ENCODE assay signal across 10 mouse cellular contexts in the genomic region with DNA sequence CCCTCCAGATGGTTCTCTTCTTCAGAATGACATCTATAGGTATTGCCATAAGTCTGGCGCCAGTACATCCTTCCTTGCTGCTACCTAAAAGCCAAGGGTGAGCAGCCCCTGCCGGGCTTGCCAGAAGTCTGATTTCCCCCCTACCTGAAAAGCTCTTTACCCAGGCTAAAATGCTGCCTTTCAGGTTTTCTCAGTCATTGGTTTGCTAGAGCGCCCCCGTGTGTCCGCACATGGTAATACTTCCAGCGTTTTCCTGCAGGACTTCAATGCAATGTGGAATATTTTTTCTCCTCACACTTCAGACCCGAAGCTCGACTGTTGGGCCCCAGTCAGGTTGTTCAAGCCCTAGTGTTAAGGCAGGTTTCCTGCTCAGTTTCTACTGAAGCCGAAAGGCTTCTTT. TPM values are rescaled to one million over a fixed set of nuclear protein-coding genes. Genes with fewer than 3 reads are reported as not detected.
DNase-seq lines count a peak whose midpoint lies in the region; ATAC-seq and TF ChIP-seq lines count a peak whose summit lies in the region.
"Had no signal": no experiment of that assay in that cellular context is flagged by ENCODE, and none has a peak within 500 bp of the region (broad histone marks: within the 10 kb centered on the region; RNA-seq: fewer than 3 reads in every experiment).

No protein-coding gene starts in this region.

- no peaks in the 10 kb centered on the region for H3K4me1 ChIP-seq in forebrain, embryonic 14.5 days (ENCODE audit: control insufficient read depth, insufficient read depth, low read length)
- H3K4me1 ChIP-seq in forebrain, embryonic 15.5 days, result no peaks in the 10 kb centered on the region
- no peaks in the 10 kb centered on the region for H3K4me1 ChIP-seq in bone marrow, adult 2 months (ENCODE audit: control insufficient read depth, insufficient read depth, low read length)
- H3K4me1 ChIP-seq: neural tube, embryonic 13.5 days had no signal

- no peak overlapping the region for H3K4me3 ChIP-seq in forebrain, embryonic 14.5 days (ENCODE audit: low read depth, low read length)
- no peak overlapping the region for H3K4me3 ChIP-seq in forebrain, embryonic 15.5 days
- no peak overlapping the region for H3K4me3 ChIP-seq in bone marrow, adult 2 months (replicated peaks; ENCODE audit: control insufficient read depth, low read depth, low read length)
- H3K4me3 ChIP-seq: neural tube, embryonic 13.5 days had no signal

- no peaks in the 10 kb centered on the region; the same call in 1 of the 2 replicates for H3K27me3 ChIP-seq in forebrain, embryonic 14.5 days (replicated peaks; ENCODE audit: control insufficient read depth, insufficient read depth, low read length)
- peaks cover 3% of the 10 kb centered on the region; the same call in 1 of the 2 replicates for H3K27me3 ChIP-seq in forebrain, embryonic 15.5 days

- H3K4me2 ChIP-seq in forebrain, embryonic 14.5 days (ENCODE audit: low read length), result no peak overlapping the region
- no peak overlapping the region for H3K4me2 ChIP-seq in forebrain, embryonic 15.5 days (replicated peaks)
- H3K4me2 ChIP-seq: neural tube, embryonic 13.5 days had no signal

- ATAC-seq in forebrain, embryonic 14.5 days, result no peak
- ATAC-seq in forebrain, embryonic 15.5 days (replicated peaks), result no peak
- ATAC-seq in erythroblast, adult 5-6 weeks (replicated peaks; ENCODE audit: low FRiP score, poor library complexity, severe bottlenecking), result 0 out of 2 replicates have a peak, but pooled peaks have one; percentile 65

- H3K27ac ChIP-seq in forebrain, embryonic 14.5 days (ENCODE audit: low read depth, low read length), result no peak overlapping the region
- H3K27ac ChIP-seq in forebrain, embryonic 15.5 days (replicated peaks), result no peak overlapping the region
- no peak overlapping the region for H3K27ac ChIP-seq in bone marrow, adult 2 months (ENCODE audit: control insufficient read depth, insufficient read depth, low read depth, low read length, poor library complexity)
- H3K27ac ChIP-seq: neural tube, embryonic 13.5 days had no signal

- H3K36me3 ChIP-seq in forebrain, embryonic 14.5 days (ENCODE audit: control insufficient read depth, insufficient read depth, low read length), result no peaks in the 10 kb centered on the region
- H3K36me3 ChIP-seq in forebrain, embryonic 15.5 days, result no peaks in the 10 kb centered on the region
- H3K36me3 ChIP-seq: neural tube, embryonic 13.5 days had no signal

- TF ChIP-seq CTCF in bone marrow, adult 2 months (IDR thresholded peaks at IDR 0.05; ENCODE audit: control insufficient read depth, insufficient read depth, low read length), result peak; percentile 54

- no peaks in the 10 kb centered on the region for H3K9me3 ChIP-seq in forebrain, embryonic 14.5 days (replicated peaks; ENCODE audit: control insufficient read depth, low read length)
- no peaks in the 10 kb centered on the region for H3K9me3 ChIP-seq in forebrain, embryonic 15.5 days

- no peak for TF ChIP-seq POLR2A in bone marrow, adult 2 months (IDR thresholded peaks at IDR 0.05; ENCODE audit: borderline replicate concordance, control insufficient read depth, low read depth, low read length)

- WGBS in forebrain, embryonic 14.5 days, result 24% methylated on average over 9 of the region's 9 CpGs
- WGBS in forebrain, embryonic 15.5 days, result 20% methylated on average over 9 of the region's 9 CpGs
- 14% methylated on average over 9 of the region's 9 CpGs for WGBS in bone marrow, adult 2 months

- peak; percentile 47 for DNase-seq in forebrain, embryonic 14.5 days (ENCODE audit: low spot score)
- peak; percentile 41 for DNase-seq in 416B (ENCODE audit: low read depth)
- DNase-seq in layer of hippocampus, postnatal 25 days (ENCODE audit: extremely low spot score in 1 of 2, low spot score in 1 of 2), result peak; percentile 53 to 82
- DNase-seq in mesoderm, embryonic 11.5 days (ENCODE audit: low read depth, low spot score), result peak; percentile 52
- peak; percentile 76 for DNase-seq in testis, postnatal 10 days (ENCODE audit: low spot score)

- no peak overlapping the region for H3K9ac ChIP-seq in forebrain, embryonic 14.5 days (ENCODE audit: low read length)
- no peak overlapping the region for H3K9ac ChIP-seq in forebrain, embryonic 15.5 days (replicated peaks)
- H3K9ac ChIP-seq: neural tube, embryonic 13.5 days had no signal

RNA-seq across cellular contexts. Expression of a gene that starts 5.9 kb away (rescaled TPM):
- polyA plus RNA-seq in forebrain, embryonic 14.5 days (2014; fragmentation: Nextera tagmentation; extraction: Ambion mirVana), result not detected in 2 replicates
- not detected in 2 replicates for polyA plus RNA-seq in forebrain, embryonic 15.5 days (2015; fragmentation: Nextera tagmentation; extraction: Ambion mirVana)
- polyA plus RNA-seq in bone marrow, adult 2 months (2011; ENCODE audit: insufficient read depth, insufficient read length, low replicate concordance, missing spikeins), result not detected in 2 replicates
- not detected in 2 replicates for total RNA-seq in erythroblast, adult 5-6 weeks (2015; ENCODE audit: low replicate concordance)
- not detected in 2 replicates for total RNA-seq in erythroblast, adult 5-6 weeks (2017; ENCODE audit: low replicate concordance)
- not detected for total RNA-seq in layer of hippocampus, postnatal 25 days (2021)
- polyA plus RNA-seq: heart, embryonic 14.5 days had no signal

RNA-seq across cellular contexts. Expression of a gene that starts 42.5 kb away (rescaled TPM):
- polyA plus RNA-seq in forebrain, embryonic 14.5 days (2014; fragmentation: Nextera tagmentation; extraction: Ambion mirVana), result 316 and 433 TPM in 2 replicates
- 336 and 348 TPM in 2 replicates for polyA plus RNA-seq in forebrain, embryonic 15.5 days (2015; fragmentation: Nextera tagmentation; extraction: Ambion mirVana)
- polyA plus RNA-seq in bone marrow, adult 2 months (2011; ENCODE audit: insufficient read depth, insufficient read length, low replicate concordance, missing spikeins), result 407 and 550 TPM in 2 replicates
- total RNA-seq in erythroblast, adult 5-6 weeks (2015; ENCODE audit: low replicate concordance), result 374 and 391 TPM in 2 replicates
- 399 and 493 TPM in 2 replicates for total RNA-seq in erythroblast, adult 5-6 weeks (2017; ENCODE audit: low replicate concordance)
- total RNA-seq in layer of hippocampus, postnatal 25 days (2021), result 100 to 1,000 TPM; 227 to 274 TPM

RNA-seq across cellular contexts. Expression of a gene that starts 51.1 kb away (rescaled TPM):
- 49.3 and 60.5 TPM in 2 replicates for polyA plus RNA-seq in forebrain, embryonic 14.5 days (2014; fragmentation: Nextera tagmentation; extraction: Ambion mirVana)
- 51.8 and 53.0 TPM in 2 replicates for polyA plus RNA-seq in forebrain, embryonic 15.5 days (2015; fragmentation: Nextera tagmentation; extraction: Ambion mirVana)
- 12.6 and 17.5 TPM in 2 replicates for polyA plus RNA-seq in bone marrow, adult 2 months (2011; ENCODE audit: insufficient read depth, insufficient read length, low replicate concordance, missing spikeins)
- total RNA-seq in erythroblast, adult 5-6 weeks (2015; ENCODE audit: low replicate concordance), result 8.6 and 12.5 TPM in 2 replicates
- total RNA-seq in erythroblast, adult 5-6 weeks (2017; ENCODE audit: low replicate concordance), result 4.5 and 7.1 TPM in 2 replicates
- total RNA-seq in layer of hippocampus, postnatal 25 days (2021), result 10 to 100 TPM; 50.0 to 52.9 TPM
